Mouse (Mus musculus): ENCODE results near the gene Grifin. TPM values are rescaled to one million over a fixed set of nuclear protein-coding genes. Genes with fewer than 3 reads are reported as not detected.

The Grifin gene
- polyA plus RNA-seq, 1 experiment from 2014 or later: 0.74 TPM

- Histone ChIP-seq H3K4me2 (no peak overlapping the region), H3K4me1 (ENCODE audit: control insufficient read depth, insufficient read depth, low read length) (peaks cover 3% of the 10 kb centered on the region; the same call in 1 of the 2 replicates), H3K27ac (ENCODE audit: low read depth, low read length) (no peak overlapping the region), H3K9me3 (replicated peaks; ENCODE audit: control insufficient read depth, low read length) (no peaks in the 10 kb centered on the region), H3K4me3 (ENCODE audit: low read depth, low read length) (no peak overlapping the region), H3K27me3 (ENCODE audit: control insufficient read depth, insufficient read depth, low read length) (peaks cover 2% of the 10 kb centered on the region; the same call in 1 of the 2 replicates), H3K9ac (ENCODE audit: low read depth, low read length) (no peak overlapping the region), H3K36me3 (ENCODE audit: control insufficient read depth, insufficient read depth, low read length) (no peaks in the 10 kb centered on the region)
- 22% methylated on average over 6 of the region's 6 CpGs for WGBS (ENCODE audit: insufficient replicate concordance)
- no peak for ATAC-seq (replicated peaks; ENCODE audit: insufficient number of reproducible peaks, low FRiP score, low TSS enrichment)
Observed at GRCm38 (mm10) chr5:140579771-140580170, 14.9 kb upstream of the Grifin start.

DNA sequence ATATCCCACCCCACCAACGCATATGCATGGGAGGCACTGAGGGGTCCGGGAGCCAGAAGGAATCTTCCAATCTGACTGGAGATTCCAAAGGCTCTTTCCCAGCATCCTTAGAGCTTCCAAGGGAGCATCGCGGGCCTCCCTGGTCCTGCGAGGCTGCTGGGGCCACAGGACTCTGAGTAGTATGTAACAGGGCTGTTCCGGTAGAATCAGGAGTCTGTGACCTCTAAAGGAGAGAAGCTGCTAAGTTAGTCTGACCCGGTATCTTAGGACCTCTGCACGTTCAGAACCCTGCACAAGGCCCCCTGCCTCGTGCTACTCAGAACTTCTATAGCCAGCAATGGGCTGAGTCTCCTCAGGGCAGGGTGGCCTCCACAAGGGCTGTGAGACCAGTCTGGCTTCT lies 14.3 kb upstream of the Grifin start:
- no peaks in the 10 kb centered on the region for H3K9me3 ChIP-seq (replicated peaks; ENCODE audit: control insufficient read depth, low read length)
- no peak overlapping the region for H3K4me3 ChIP-seq (ENCODE audit: low read depth, low read length)
- peaks cover 2% of the 10 kb centered on the region; the same call in 1 of the 2 replicates for H3K27me3 ChIP-seq (ENCODE audit: control insufficient read depth, insufficient read depth, low read length)
- H3K4me1 ChIP-seq (ENCODE audit: control insufficient read depth, insufficient read depth, low read length): peaks cover 3% of the 10 kb centered on the region; the same call in 1 of the 2 replicates
- no peak overlapping the region for H3K9ac ChIP-seq (ENCODE audit: low read depth, low read length)
- H3K27ac ChIP-seq (ENCODE audit: low read depth, low read length): no peak overlapping the region
- WGBS (ENCODE audit: insufficient replicate concordance): 45% methylated on average over 9 of the region's 9 CpGs
- no peak for ATAC-seq (replicated peaks; ENCODE audit: insufficient number of reproducible peaks, low FRiP score, low TSS enrichment)
- H3K4me2 ChIP-seq: no peak overlapping the region
- no peaks in the 10 kb centered on the region for H3K36me3 ChIP-seq (ENCODE audit: control insufficient read depth, insufficient read depth, low read length)

GRCm38 (mm10) chr5:140575381-140575866 lies 10.6 kb upstream of the Grifin start:
- WGBS (ENCODE audit: insufficient replicate concordance): 39% methylated on average over 5 of the region's 5 CpGs
- no peak overlapping the region for H3K27ac ChIP-seq (ENCODE audit: low read depth, low read length)
- no peak for ATAC-seq (replicated peaks; ENCODE audit: insufficient number of reproducible peaks, low FRiP score, low TSS enrichment)

GRCm38 (mm10) chr5:140572611-140573010 lies 7.7 kb upstream of the Grifin start:
- H3K4me3 ChIP-seq (ENCODE audit: low read depth, low read length): no peak overlapping the region
- no peaks in the 10 kb centered on the region for H3K9me3 ChIP-seq (replicated peaks; ENCODE audit: control insufficient read depth, low read length)
- H3K36me3 ChIP-seq (ENCODE audit: control insufficient read depth, insufficient read depth, low read length): no peaks in the 10 kb centered on the region
- no peak overlapping the region for H3K4me2 ChIP-seq
- no peak overlapping the region for H3K27ac ChIP-seq (ENCODE audit: low read depth, low read length)
- ATAC-seq (replicated peaks; ENCODE audit: insufficient number of reproducible peaks, low FRiP score, low TSS enrichment): no peak
- no peak overlapping the region for H3K9ac ChIP-seq (ENCODE audit: low read depth, low read length)
- H3K4me1 ChIP-seq (ENCODE audit: control insufficient read depth, insufficient read depth, low read length): no peaks in the 10 kb centered on the region
- WGBS (ENCODE audit: insufficient replicate concordance): 62% methylated on average over 6 of the region's 6 CpGs
- H3K27me3 ChIP-seq (ENCODE audit: control insufficient read depth, insufficient read depth, low read length): no peaks in the 10 kb centered on the region

More at GRCm38 (mm10) chr5:140575381-140575866, 10.6 kb upstream of the Grifin start:
- Histone ChIP-seq H3K4me1 (ENCODE audit: control insufficient read depth, insufficient read depth, low read length) (peaks cover 3% of the 10 kb centered on the region; the same call in 1 of the 2 replicates), H3K27me3 (ENCODE audit: control insufficient read depth, insufficient read depth, low read length) (peaks cover 2% of the 10 kb centered on the region; the same call in 1 of the 2 replicates), H3K9me3 (replicated peaks; ENCODE audit: control insufficient read depth, low read length) (no peaks in the 10 kb centered on the region), H3K36me3 (ENCODE audit: control insufficient read depth, insufficient read depth, low read length) (no peaks in the 10 kb centered on the region), H3K4me2 (no peak overlapping the region), H3K4me3 (ENCODE audit: low read depth, low read length) (no peak overlapping the region), H3K9ac (ENCODE audit: low read depth, low read length) (no peak overlapping the region)

DNA sequence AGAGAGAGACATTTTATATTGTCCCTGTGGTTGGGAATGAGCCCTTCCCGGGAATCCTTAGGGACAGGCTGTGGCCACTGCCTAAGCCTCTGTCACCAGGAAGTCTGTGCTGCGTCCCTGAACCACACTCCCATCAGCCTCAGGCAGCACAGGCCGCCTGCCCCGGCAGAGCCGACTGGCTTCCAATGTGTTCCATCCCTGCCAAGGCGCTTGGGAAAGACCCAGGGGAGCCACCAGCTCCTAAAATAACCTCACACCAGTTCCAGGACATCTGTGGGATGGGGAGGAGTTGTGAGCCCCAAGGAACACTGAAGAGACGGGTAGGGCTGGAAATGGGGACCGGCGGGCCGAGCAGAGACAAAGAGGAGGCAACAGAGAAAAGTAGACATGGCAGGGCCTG lies 6.8 kb upstream of the Grifin start:
- Histone ChIP-seq H3K4me3 (ENCODE audit: low read depth, low read length) (no peak overlapping the region), H3K9me3 (replicated peaks; ENCODE audit: control insufficient read depth, low read length) (no peaks in the 10 kb centered on the region), H3K36me3 (ENCODE audit: control insufficient read depth, insufficient read depth, low read length) (no peaks in the 10 kb centered on the region), H3K27ac (ENCODE audit: low read depth, low read length) (no peak overlapping the region), H3K27me3 (ENCODE audit: control insufficient read depth, insufficient read depth, low read length) (no peaks in the 10 kb centered on the region), H3K4me1 (ENCODE audit: control insufficient read depth, insufficient read depth, low read length) (no peaks in the 10 kb centered on the region), H3K4me2 (no peak overlapping the region), H3K9ac (ENCODE audit: low read depth, low read length) (no peak overlapping the region)
- WGBS (ENCODE audit: insufficient replicate concordance): 51% methylated on average over 10 of the region's 10 CpGs
- ATAC-seq (replicated peaks; ENCODE audit: insufficient number of reproducible peaks, low FRiP score, low TSS enrichment): no peak

DNA sequence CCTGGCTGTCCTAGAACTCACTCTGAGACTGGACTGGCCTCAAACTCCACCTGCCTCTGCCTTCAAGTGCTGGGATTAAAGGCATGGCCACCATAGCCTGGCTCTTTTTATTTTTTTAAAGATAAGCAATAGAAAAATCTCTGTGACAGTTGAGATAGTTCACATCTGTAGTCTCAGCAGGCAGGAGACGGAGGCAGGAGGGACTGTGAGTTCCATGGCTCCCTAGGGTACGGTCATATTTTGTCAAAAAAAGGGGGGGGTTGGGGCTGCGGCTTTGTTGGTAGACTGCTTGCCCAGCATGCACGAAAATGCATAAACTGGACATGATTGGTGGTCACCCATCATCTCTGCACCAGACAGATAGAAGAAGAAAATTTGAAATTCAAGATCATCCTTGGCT lies 6.3 kb upstream of the Grifin start:
- no peak overlapping the region for H3K9ac ChIP-seq (ENCODE audit: low read depth, low read length)
- no peak overlapping the region for H3K27ac ChIP-seq (ENCODE audit: low read depth, low read length)
- no peak overlapping the region for H3K4me3 ChIP-seq (ENCODE audit: low read depth, low read length)
- no peaks in the 10 kb centered on the region for H3K36me3 ChIP-seq (ENCODE audit: control insufficient read depth, insufficient read depth, low read length)
- ATAC-seq (replicated peaks; ENCODE audit: insufficient number of reproducible peaks, low FRiP score, low TSS enrichment): no peak
- no peak overlapping the region for H3K4me2 ChIP-seq
- 76% methylated on average over 4 of the region's 4 CpGs for WGBS (ENCODE audit: insufficient replicate concordance)
- H3K27me3 ChIP-seq (ENCODE audit: control insufficient read depth, insufficient read depth, low read length): no peaks in the 10 kb centered on the region
- no peaks in the 10 kb centered on the region for H3K4me1 ChIP-seq (ENCODE audit: control insufficient read depth, insufficient read depth, low read length)
- no peaks in the 10 kb centered on the region for H3K9me3 ChIP-seq (replicated peaks; ENCODE audit: control insufficient read depth, low read length)

GRCm38 (mm10) chr5:140570223-140570870 lies 5.5 kb upstream of the Grifin start:
- H3K27ac ChIP-seq (ENCODE audit: low read depth, low read length): no peak overlapping the region
- H3K4me3 ChIP-seq (ENCODE audit: low read depth, low read length): no peak overlapping the region
- 86% methylated on average over 13 of the region's 13 CpGs for WGBS (ENCODE audit: insufficient replicate concordance)
- no peaks in the 10 kb centered on the region for H3K27me3 ChIP-seq (ENCODE audit: control insufficient read depth, insufficient read depth, low read length)
- H3K9ac ChIP-seq (ENCODE audit: low read depth, low read length): no peak overlapping the region
- no peaks in the 10 kb centered on the region for H3K36me3 ChIP-seq (ENCODE audit: control insufficient read depth, insufficient read depth, low read length)
- no peak for ATAC-seq (replicated peaks; ENCODE audit: insufficient number of reproducible peaks, low FRiP score, low TSS enrichment)
- no peaks in the 10 kb centered on the region for H3K9me3 ChIP-seq (replicated peaks; ENCODE audit: control insufficient read depth, low read length)
- no peak overlapping the region for H3K4me2 ChIP-seq
- no peaks in the 10 kb centered on the region for H3K4me1 ChIP-seq (ENCODE audit: control insufficient read depth, insufficient read depth, low read length)

GRCm38 (mm10) chr5:140569032-140569595 lies 4.2 kb upstream of the Grifin start:
- WGBS (ENCODE audit: insufficient replicate concordance): 75% methylated on average over 16 of the region's 16 CpGs
- Histone ChIP-seq H3K36me3 (ENCODE audit: control insufficient read depth, insufficient read depth, low read length) (no peaks in the 10 kb centered on the region), H3K9ac (ENCODE audit: low read depth, low read length) (no peak overlapping the region), H3K27ac (ENCODE audit: low read depth, low read length) (no peak overlapping the region), H3K27me3 (ENCODE audit: control insufficient read depth, insufficient read depth, low read length) (peaks cover 5% of the 10 kb centered on the region; the same call in 1 of the 2 replicates), H3K9me3 (replicated peaks; ENCODE audit: control insufficient read depth, low read length) (no peaks in the 10 kb centered on the region), H3K4me1 (ENCODE audit: control insufficient read depth, insufficient read depth, low read length) (no peaks in the 10 kb centered on the region), H3K4me3 (ENCODE audit: low read depth, low read length) (no peak overlapping the region), H3K4me2 (no peak overlapping the region)
- no peak for ATAC-seq (replicated peaks; ENCODE audit: insufficient number of reproducible peaks, low FRiP score, low TSS enrichment)
